Mouse (Mus musculus) kidney, adult 2 months (tissue): Measurements from ENCODE around the gene Dhx40. TPM values are rescaled to one million over a fixed set of nuclear protein-coding genes. Genes with fewer than 3 reads are reported as not detected.
A peak's percentile ranks its signal among the peaks of the same experiment; 100 is the strongest.

Experiments used
- DNase-seq: peaks from one replicate; pipeline ENCODE4 v3.0.0; 2021
- H3K27ac ChIP-seq: fragments of 200-500 bp; 2 replicates; pipeline ENCODE4 v1.5.1; 2012; ENCODE audit warnings: low read depth, low read length, control low read depth, inconsistent platforms; ENCODE audit not compliant: insufficient read depth
- H3K27me3 ChIP-seq: fragments of 200-500 bp; replicated peaks from 2 replicates; pipeline ENCODE4 v1.6.1; 2012; ENCODE audit warnings: mild to moderate bottlenecking, moderate library complexity, low read length, inconsistent platforms; ENCODE audit not compliant: control insufficient read depth, insufficient read depth
- H3K36me3 ChIP-seq: fragments of 200-500 bp; 2 replicates; pipeline ENCODE4 v1.6.1; 2012; ENCODE audit warnings: mild to moderate bottlenecking, moderate library complexity, low read length, inconsistent platforms; ENCODE audit not compliant: control insufficient read depth, insufficient read depth
- H3K4me1 ChIP-seq: fragments of 200-500 bp; 2 replicates; pipeline ENCODE4 v1.6.1; 2011; ENCODE audit warnings: low read length; ENCODE audit not compliant: control insufficient read depth, insufficient read depth
- H3K4me3 ChIP-seq: fragments of 200-500 bp; 2 replicates; pipeline ENCODE4 v1.5.1; 2011; ENCODE audit warnings: mild to moderate bottlenecking, low read depth, low read length, control low read depth; ENCODE audit not compliant: insufficient read depth
- CTCF ChIP-seq: fragments of 200-500 bp; conservative IDR thresholded peaks from 2 replicates; pipeline ENCODE4 v1.5.1; 2011; ENCODE audit warnings: low read depth, mild to moderate bottlenecking, control low read depth, low read length, moderate library complexity, mixed read lengths; ENCODE audit not compliant: insufficient read depth, insufficient read length
- POLR2A ChIP-seq: fragments of 200-500 bp; IDR thresholded peaks from one replicate; pipeline ENCODE4 v1.6.1; 2011; ENCODE audit warnings: low read depth, low read length, control low read depth
- WGBS: fragments of 180-500 bp; shearing (Covaris S2); methylation state at CpG from one replicate; pipeline ENCODE4 v1.1.7; 2018; 5-methylcytosine and 5-hydroxymethylcytosine counted together
- polyA plus RNA-seq: library from polyadenylated mRNA; depleted of rRNA; stranded (reverse); fragments of >200 nt; gene quantifications from 2 replicates; pipeline ENCODE4 v1.2.3, GENCODE M21; 2012

The Dhx40 gene
- polyA plus RNA-seq, 1 experiment, result 10.0 TPM

DNA sequence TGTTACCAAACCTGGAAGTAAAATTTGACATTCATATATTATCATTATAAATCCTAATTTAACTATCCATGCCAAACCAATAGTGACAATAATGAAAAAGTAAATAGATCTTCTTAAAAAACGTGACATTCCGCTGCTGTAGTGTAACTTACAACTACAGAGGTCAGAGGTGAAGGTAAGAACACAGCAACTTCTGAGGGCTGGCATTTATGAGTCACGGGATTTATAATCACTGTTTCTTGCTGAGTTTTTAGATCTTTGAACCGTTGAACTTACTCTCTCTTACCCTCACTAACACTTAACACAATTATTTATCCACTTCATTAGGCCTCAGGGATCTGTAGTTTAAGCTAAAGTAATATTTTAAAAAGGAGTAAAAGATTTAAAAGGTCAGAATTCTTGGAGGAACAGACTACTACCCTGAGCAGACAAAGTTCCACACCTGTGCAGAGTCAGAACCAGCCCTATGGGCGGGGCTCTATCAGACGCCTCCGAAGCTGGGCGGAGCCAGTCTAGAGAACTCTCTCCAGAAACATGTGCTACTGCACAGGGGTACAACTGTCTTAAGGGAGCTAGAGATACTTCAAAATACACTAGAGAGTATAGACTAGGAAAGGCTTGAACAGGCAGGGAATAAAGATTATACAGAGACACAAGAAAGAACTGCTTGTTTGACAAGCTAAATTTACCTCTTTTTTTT is 70.1 kb downstream of the Dhx40 start:
- peaks cover 3% of the 10 kb centered on the region; the same call in 1 of the 2 replicates for H3K36me3 ChIP-seq
- peak overlapping the region; percentile 23; the same call in 1 of the 2 replicates for H3K27ac ChIP-seq

DNA sequence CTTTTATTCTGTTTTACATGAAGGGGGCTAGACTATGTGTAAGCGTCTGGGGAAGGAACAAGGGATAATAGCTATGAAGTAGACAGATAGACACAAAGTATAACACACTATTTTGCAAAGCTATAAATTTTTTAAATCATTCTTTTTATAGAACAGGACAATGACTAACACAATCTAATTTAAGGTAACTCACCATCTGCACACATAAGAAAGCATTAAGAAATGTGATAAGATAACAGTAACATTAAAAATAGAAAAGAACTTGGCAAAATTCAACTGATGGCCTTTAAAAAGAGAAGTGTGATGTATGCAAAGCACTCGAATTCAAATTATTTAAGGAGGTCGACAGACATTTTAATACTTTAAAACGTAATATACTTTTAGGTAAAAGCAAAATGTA is 72.6 kb downstream of the Dhx40 start:
- Histone ChIP-seq H3K4me1 (peaks cover 15% of the 10 kb centered on the region), H3K27me3 (no peaks in the 10 kb centered on the region), H3K36me3 (peaks cover 10% of the 10 kb centered on the region), H3K4me3 (no peak overlapping the region), H3K27ac (no peak overlapping the region)
- DNase-seq, result no peak
- WGBS, result 81% methylated on average over 4 of the region's 4 CpGs
- TF ChIP-seq CTCF, result no peak
- no peak for TF ChIP-seq POLR2A

More for the DNA sequence above, 70.1 kb downstream of the Dhx40 start:
- H3K4me1 ChIP-seq, result peaks cover 20% of the 10 kb centered on the region
- H3K27me3 ChIP-seq, result no peaks in the 10 kb centered on the region
- TF ChIP-seq POLR2A, result no peak
- TF ChIP-seq CTCF, result no peak
- peak; percentile 59 for DNase-seq
- no peak overlapping the region for H3K4me3 ChIP-seq
- WGBS, result 32% methylated on average over 8 of the region's 8 CpGs

DNA sequence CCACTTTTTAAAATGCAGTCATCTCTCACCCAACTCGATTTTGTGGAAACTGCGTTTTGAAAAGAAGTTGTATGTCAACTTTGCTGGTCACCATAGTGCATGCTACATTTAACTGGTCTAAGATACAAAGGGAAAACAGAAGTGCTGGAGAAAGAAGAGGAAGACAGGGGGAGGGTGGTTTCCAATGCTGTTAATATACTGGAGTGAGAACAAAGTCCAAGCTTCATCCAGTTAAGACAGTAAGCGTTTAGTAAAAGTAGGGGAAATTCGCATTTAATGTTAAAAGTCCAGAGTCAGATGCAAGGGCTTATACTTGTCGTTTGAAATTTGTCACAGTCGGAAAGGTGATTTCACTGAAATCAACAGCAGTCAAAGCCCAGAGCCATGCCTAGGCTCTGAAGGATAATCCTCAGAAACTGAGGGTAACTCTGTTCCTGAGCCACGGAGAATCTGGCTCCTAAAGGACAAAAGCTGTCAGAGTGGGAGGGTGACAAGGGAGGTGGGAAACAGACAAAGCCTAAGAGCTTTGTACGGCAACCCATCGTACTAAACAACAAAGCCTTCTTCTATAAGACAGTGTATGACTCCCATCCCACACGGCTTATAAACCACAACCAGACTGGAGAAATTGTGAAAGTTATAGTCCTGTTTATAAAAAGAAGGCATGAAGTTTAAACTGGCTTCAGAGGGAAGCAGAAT is 73.2 kb downstream of the Dhx40 start:
- peaks cover 15% of the 10 kb centered on the region for H3K4me1 ChIP-seq
- 51% methylated on average over 10 of the region's 10 CpGs for WGBS
- no peak overlapping the region for H3K4me3 ChIP-seq
- peak overlapping the region; percentile 76 for H3K27ac ChIP-seq
- peaks cover 10% of the 10 kb centered on the region for H3K36me3 ChIP-seq
- TF ChIP-seq CTCF, result no peak
- TF ChIP-seq POLR2A, result no peak
- DNase-seq, result peak; percentile 69
- no peaks in the 10 kb centered on the region for H3K27me3 ChIP-seq

DNA sequence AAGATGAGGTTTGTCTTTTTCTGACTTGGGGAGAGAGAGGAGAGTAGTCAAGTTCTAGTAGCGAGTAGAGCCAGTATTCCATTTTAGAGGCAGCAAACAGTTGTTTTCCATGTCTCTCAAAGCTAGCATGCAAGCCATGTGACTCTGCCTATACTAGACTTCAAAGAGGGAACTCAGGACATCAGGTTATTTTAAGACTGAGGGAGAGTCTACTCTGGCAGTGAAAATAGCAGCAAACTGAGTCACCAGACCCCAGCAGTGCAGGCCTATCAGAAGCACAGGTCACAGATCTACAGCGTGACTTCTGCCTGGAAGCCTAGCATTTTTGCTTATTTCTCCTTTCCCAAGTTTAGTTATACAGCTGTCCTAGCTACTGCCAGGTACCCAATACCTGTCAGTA is 76.1 kb downstream of the Dhx40 start:
- no peak for DNase-seq
- no peak for TF ChIP-seq CTCF
- TF ChIP-seq POLR2A, result no peak

DNA sequence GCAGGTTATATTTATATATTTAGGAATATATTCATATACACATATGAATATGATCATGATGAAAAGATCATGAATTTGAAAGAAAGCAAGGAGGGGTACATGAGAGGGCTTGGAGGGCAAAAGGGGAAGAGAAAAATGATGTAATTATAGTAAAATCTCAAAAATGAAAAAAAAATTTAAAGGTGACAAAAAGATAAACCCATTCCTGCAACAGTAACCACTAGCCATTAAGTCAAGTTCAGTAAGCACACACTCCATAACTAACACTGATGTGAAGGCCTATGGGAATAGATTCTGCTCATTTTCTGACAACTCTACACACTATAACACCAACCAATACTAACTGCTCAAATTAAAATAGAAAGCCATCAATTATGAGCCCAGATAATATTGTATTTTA is 81.9 kb downstream of the Dhx40 start:
- H3K4me3 ChIP-seq, result no peak overlapping the region
- DNase-seq, result no peak
- no peak overlapping the region for H3K27ac ChIP-seq
- peaks cover 18% of the 10 kb centered on the region for H3K36me3 ChIP-seq
- no peaks in the 10 kb centered on the region for H3K27me3 ChIP-seq
- H3K4me1 ChIP-seq, result no peaks in the 10 kb centered on the region
- TF ChIP-seq CTCF (no peak), POLR2A (no peak)

More for the DNA sequence above, 76.1 kb downstream of the Dhx40 start:
- no peaks in the 10 kb centered on the region for H3K27me3 ChIP-seq
- 90% methylated on average over 2 of the region's 2 CpGs for WGBS
- H3K36me3 ChIP-seq, result peaks cover 12% of the 10 kb centered on the region
- no peak overlapping the region for H3K27ac ChIP-seq
- H3K4me3 ChIP-seq, result no peak overlapping the region
- H3K4me1 ChIP-seq, result peaks cover 8% of the 10 kb centered on the region; the same call in 1 of the 2 replicates

DNA sequence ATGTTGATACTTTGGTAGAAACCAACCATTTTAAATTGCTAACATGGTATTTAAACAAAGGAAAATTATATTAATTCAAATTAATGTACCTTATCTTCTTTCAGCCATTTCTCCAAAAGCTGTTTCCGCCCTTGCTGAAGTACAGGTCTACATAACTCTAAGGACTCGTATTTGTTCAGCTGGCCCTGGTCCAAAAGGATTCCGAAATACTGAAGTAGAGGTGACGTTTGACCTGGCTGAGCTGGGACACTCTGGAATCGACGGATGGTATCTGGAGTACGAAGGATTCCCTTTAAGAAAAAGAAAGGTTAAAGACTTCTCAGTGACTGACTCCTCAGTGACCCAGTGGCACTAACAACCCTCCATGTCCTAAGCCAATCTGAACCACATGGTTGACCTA is 82.6 kb downstream of the Dhx40 start:
- 65% methylated on average over 7 of the region's 7 CpGs for WGBS
- peaks cover 19% of the 10 kb centered on the region for H3K36me3 ChIP-seq

DNA sequence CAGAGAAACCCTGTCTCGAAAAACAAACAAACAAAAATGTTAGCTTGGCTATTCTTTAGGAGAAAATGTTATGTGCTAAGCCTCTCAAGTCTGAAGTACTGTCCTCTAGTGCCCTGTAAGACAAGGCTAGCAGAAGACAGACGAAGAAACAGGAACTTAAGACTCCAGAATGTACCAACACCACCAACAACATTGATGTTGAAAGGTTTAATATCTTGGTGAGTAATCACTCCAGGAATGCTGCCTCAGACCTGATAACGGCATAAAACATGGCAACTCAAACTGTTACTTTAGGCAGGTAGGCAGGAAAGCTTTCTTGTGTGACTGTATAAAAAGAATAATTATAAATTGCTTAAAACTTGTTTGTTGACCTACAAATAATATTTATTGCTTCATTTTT is 83.5 kb downstream of the Dhx40 start:
- TF ChIP-seq CTCF, result no peak
- no peak for TF ChIP-seq POLR2A
- H3K36me3 ChIP-seq, result peaks cover 23% of the 10 kb centered on the region

More for the DNA sequence above, 82.6 kb downstream of the Dhx40 start:
- Histone ChIP-seq H3K4me3 (no peak overlapping the region), H3K27me3 (no peaks in the 10 kb centered on the region), H3K27ac (no peak overlapping the region), H3K4me1 (no peaks in the 10 kb centered on the region)
- TF ChIP-seq POLR2A (no peak), CTCF (no peak)
- DNase-seq, result peak; percentile 50

More for the DNA sequence above, 83.5 kb downstream of the Dhx40 start:
- Histone ChIP-seq H3K27me3 (no peaks in the 10 kb centered on the region), H3K4me3 (no peak overlapping the region), H3K4me1 (no peaks in the 10 kb centered on the region), H3K27ac (no peak overlapping the region)
- WGBS, result 79% methylated on average over 3 of the region's 3 CpGs
- no peak for DNase-seq
